Mouse (Mus musculus) MEL (cell line): ENCODE results near the gene Anxa4.

Experiments used
- MAX ChIP-seq: IDR thresholded peaks from 2 replicates; pipeline ENCODE4 v1.6.1; 2011; ENCODE audit warnings: low read length, improper control_type of control experiment
- POLR2A ChIP-seq, 2 experiments: IDR thresholded peaks; 2 replicates each; pipeline ENCODE4 v1.6.1; 2011 to 2012; ENCODE audit warnings: low read length in 2 of 2, mild to moderate bottlenecking in 2 of 2, control low read depth in 1 of 2, improper control_type of control experiment in 1 of 2, low read depth in 1 of 2, moderate library complexity in 1 of 2; ENCODE audit not compliant: control insufficient read depth in 1 of 2, insufficient read depth in 1 of 2, poor library complexity in 1 of 2

DNA sequence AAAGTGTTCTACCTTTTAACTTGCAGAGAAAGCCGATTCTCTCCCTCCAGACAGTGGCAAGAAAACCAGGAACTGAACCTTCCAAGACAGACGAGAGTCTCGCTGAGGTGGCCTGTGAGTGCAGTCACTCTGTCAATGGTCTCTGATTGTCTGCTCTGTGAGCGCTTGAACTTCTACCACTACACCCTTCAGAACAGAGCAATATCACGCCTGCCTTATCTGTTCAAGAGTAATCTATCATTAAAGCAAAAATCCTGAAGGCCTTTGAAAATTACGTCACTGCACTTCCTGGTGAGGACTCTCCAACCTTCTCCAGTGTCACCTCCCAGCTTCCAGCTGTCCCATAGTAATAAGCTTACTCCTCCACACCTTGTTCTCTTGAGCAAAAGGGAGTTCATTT, 18.4 kb downstream of the Anxa4 start:
- no peak for TF ChIP-seq MAX
- TF ChIP-seq POLR2A (IDR thresholded peaks at IDR 0.05; ENCODE audit: control insufficient read depth in 1 of 2, insufficient read depth in 1 of 2, low read depth in 1 of 2, low read length in 2 of 2, poor library complexity in 1 of 2) = no peak
